Mouse (Mus musculus) limb, embryonic 13.5 days (tissue): ENCODE measurements around the gene 9930104L06Rik. TPM values are rescaled to one million over a fixed set of nuclear protein-coding genes. Genes with fewer than 3 reads are reported as not detected.

Experiments
- ATAC-seq: fragments of 200-750 bp; cut with Nextera tagmentation; 2 replicates; pipeline ENCODE4 v1.8.0; 2017; ENCODE audit warnings: low read depth, moderate number of reproducible peaks, moderate TSS enrichment; ENCODE audit not compliant: low FRiP score
- H3K27ac ChIP-seq: fragments of 300-500 bp; sonication (generic); 2 replicates; pipeline ENCODE4 v1.5.1; 2015; ENCODE audit warnings: inconsistent platforms, mild to moderate bottlenecking, moderate library complexity
- H3K27me3 ChIP-seq: fragments of 300-500 bp; sonication (generic); 2 replicates; pipeline ENCODE4 v1.6.1; 2015; ENCODE audit warnings: mild to moderate bottlenecking, inconsistent platforms
- H3K36me3 ChIP-seq: fragments of 300-500 bp; sonication (generic); 2 replicates; pipeline ENCODE4 v1.6.1; 2015; ENCODE audit warnings: inconsistent platforms, mild to moderate bottlenecking, moderate library complexity
- H3K4me1 ChIP-seq: fragments of 300-500 bp; sonication (generic); 2 replicates; pipeline ENCODE4 v1.6.1; 2015; ENCODE audit warnings: inconsistent platforms
- H3K4me2 ChIP-seq: fragments of 300-500 bp; sonication (generic); replicated peaks from 2 replicates; pipeline ENCODE4 v1.6.1; 2015; ENCODE audit warnings: inconsistent platforms, mild to moderate bottlenecking, moderate library complexity
- H3K4me3 ChIP-seq: fragments of 300-500 bp; sonication (generic); 2 replicates; pipeline ENCODE4 v1.5.1; 2015; ENCODE audit warnings: moderate library complexity, mild to moderate bottlenecking, inconsistent platforms
- H3K9ac ChIP-seq: fragments of 300-500 bp; sonication (generic); 2 replicates; pipeline ENCODE4 v1.6.1; 2015; ENCODE audit warnings: mild to moderate bottlenecking, inconsistent platforms
- H3K9me3 ChIP-seq: fragments of 300-500 bp; sonication (generic); 2 replicates; pipeline ENCODE4 v1.6.1; 2016; ENCODE audit warnings: inconsistent platforms
- WGBS: fragments of 180-500 bp; shearing (Covaris S2); methylation state at CpG from one replicate; pipeline ENCODE4 v1.1.7; 2015; 5-methylcytosine and 5-hydroxymethylcytosine counted together
- polyA plus RNA-seq: library from polyadenylated mRNA; unstranded; fragments of >200 nt; fragmentation: Nextera tagmentation; extraction: Ambion mirVana; gene quantifications from 2 replicates; pipeline ENCODE4 v1.2.1, GENCODE M21; 2015

Gene 9930104L06Rik
- polyA plus RNA-seq, 1 experiment from 2014 or later: 19.8 TPM

DNA sequence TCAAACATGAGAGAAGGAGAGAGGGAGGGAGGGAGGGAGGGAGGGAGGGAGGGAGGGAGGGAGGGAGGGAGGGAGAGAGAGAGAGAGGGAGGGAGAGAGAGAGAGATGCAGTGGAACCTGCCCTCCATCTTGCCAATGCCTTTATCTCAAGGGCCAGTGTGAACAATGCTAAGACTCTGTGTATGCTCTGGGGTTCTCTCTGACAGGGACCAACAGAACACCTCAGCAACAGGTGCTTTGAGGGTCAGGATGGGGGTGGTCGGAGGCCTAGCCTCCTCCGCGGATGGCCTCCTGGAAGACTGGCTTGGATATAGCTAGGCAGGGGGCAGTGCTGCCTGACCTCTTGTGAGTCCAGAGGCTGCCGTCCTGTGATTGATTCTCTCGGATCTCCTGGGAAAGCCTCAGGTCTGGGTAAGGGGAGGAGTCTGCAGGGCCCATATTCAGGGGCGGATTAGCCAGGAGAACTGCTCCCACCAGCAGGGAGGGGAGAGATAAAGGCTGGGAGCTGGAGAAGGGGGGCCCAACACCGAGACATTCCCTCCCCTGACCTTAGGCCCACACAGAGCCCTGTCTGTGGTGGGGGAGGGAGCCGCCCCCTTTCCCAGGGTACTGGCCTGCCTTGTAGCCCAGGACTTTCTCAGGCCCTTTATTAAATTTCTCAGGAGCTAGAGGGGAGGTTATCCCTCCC lies 28.2 kb downstream of the 9930104L06Rik start:
- Histone ChIP-seq H3K27me3 (peaks cover 86% of the 10 kb centered on the region), H3K4me2 (no peak overlapping the region), H3K9ac (no peak overlapping the region), H3K9me3 (no peaks in the 10 kb centered on the region), H3K4me1 (peaks cover 23% of the 10 kb centered on the region), H3K4me3 (no peak overlapping the region), H3K27ac (no peak overlapping the region), H3K36me3 (no peaks in the 10 kb centered on the region)
- WGBS: 17% methylated on average over 8 of the region's 8 CpGs
- no peak for ATAC-seq

DNA sequence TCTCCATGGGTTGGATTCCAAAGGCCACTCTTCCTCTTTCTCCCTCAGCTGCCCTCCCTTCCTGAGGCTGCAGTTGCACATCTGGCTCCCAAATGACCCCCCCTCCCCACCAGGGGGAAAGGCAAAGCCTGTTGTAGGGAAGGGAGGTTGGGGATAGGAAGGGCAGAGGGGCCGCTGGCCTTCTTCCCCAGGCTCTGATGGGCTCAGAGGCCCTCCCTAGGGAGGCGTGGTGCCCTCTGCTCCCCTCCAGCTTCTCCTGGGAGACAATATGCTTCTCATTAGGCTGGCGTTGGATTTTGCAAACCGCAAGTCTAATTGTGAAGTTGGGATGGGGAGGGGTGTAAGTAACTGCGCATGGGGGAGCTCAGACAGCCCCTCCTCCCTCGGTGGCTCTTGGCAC lies 31.9 kb downstream of the 9930104L06Rik start:
- Histone ChIP-seq H3K36me3 (no peaks in the 10 kb centered on the region), H3K27ac (no peak overlapping the region), H3K9ac (no peak overlapping the region), H3K4me3 (no peak overlapping the region), H3K9me3 (no peaks in the 10 kb centered on the region), H3K4me2 (peak overlapping the region; percentile 27), H3K27me3 (peaks cover 88% of the 10 kb centered on the region), H3K4me1 (peaks cover 47% of the 10 kb centered on the region)
- 15% methylated on average over 6 of the region's 6 CpGs for WGBS
- ATAC-seq: no peak

DNA sequence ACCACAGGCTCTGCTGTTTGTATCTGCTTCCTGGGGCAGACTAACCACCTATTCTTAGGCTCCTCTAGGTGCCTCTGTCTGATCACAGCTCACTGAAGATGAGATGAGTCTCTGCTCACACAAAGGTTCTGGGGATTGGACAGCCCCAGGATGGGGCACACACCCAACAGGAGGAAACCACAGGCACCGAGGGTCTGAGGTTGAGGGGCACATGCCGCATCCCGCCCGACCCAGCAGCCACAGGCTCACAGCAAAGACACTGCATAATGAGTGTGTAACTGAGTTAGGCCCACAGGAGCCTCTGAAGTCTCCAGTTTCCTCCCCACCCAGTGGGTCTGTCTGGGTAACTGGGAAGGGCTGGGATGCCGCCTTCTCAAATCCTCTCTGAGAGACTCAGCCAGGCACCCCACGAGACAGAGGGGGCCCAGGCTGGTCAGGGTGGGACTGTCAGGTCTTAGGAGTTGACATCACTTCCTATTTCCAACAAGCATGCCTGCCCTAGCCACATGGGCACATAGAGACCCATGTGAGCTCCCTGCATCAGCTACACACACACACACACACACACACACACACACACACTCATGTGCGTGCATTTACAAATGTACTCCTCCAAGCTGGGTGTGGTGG lies 32.5 kb downstream of the 9930104L06Rik start:
- H3K4me2 ChIP-seq: peak overlapping the region; percentile 27; the same call in 1 of the 2 replicates
- H3K27ac ChIP-seq: no peak overlapping the region
- peaks cover 89% of the 10 kb centered on the region for H3K27me3 ChIP-seq
- H3K36me3 ChIP-seq: no peaks in the 10 kb centered on the region
- H3K9me3 ChIP-seq: no peaks in the 10 kb centered on the region
- 53% methylated on average over 7 of the region's 7 CpGs for WGBS
- H3K4me3 ChIP-seq: no peak overlapping the region
- H3K9ac ChIP-seq: no peak overlapping the region
- ATAC-seq: no peak
- H3K4me1 ChIP-seq: peaks cover 47% of the 10 kb centered on the region

DNA sequence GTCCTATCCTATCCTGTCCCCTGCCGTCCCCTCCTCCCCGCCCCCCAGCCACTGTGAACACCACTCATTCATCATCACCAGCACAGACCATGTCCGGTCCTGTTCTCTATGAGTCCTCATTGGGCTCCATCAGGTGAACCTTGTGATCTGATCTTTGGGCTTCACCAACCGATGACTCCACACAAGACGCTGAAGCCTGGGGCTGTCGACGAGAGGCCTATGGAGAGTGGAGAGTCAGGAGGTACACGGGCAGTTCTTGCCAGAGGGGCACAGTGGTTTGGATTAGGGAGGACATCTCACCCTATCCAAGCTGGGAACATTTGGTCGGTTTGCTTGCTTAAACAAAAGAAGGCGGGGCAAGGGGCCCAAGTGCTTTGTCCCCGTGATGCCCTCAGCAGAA lies 33.3 kb downstream of the 9930104L06Rik start:
- Histone ChIP-seq H3K27me3 (peaks cover 90% of the 10 kb centered on the region), H3K4me3 (no peak overlapping the region), H3K36me3 (no peaks in the 10 kb centered on the region), H3K4me1 (peaks cover 47% of the 10 kb centered on the region), H3K9me3 (no peaks in the 10 kb centered on the region), H3K4me2 (no peak overlapping the region), H3K9ac (no peak overlapping the region), H3K27ac (no peak overlapping the region)
- ATAC-seq: no peak
- 68% methylated on average over 11 of the region's 11 CpGs for WGBS

DNA sequence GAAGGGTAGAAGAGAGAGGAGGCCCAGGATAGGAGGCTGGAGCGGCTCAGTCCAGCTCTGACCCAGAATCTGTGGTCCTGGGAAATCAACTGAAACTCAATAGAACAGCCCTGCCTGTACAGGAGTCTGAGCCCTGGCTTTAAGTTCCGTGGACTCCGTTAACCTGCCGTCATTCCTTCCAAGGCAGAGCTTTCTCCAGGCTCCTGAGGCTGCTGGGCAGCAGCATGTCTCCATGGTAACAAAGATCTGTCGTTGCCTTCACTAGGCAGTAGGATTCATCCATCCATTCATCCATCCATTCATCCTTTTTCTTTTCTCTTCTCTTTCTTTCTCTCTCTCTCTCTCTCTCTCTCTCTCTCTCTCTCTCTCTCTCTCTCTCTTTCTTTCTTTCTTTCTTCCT lies 33.8 kb downstream of the 9930104L06Rik start:
- H3K4me3 ChIP-seq: no peak overlapping the region
- peaks cover 45% of the 10 kb centered on the region for H3K4me1 ChIP-seq
- H3K4me2 ChIP-seq: no peak overlapping the region
- no peak overlapping the region for H3K9ac ChIP-seq
- H3K9me3 ChIP-seq: no peaks in the 10 kb centered on the region
- no peak for ATAC-seq
- H3K27me3 ChIP-seq: peaks cover 90% of the 10 kb centered on the region
- no peaks in the 10 kb centered on the region for H3K36me3 ChIP-seq
- H3K27ac ChIP-seq: no peak overlapping the region
- 25% methylated on average over 5 of the region's 5 CpGs for WGBS

DNA sequence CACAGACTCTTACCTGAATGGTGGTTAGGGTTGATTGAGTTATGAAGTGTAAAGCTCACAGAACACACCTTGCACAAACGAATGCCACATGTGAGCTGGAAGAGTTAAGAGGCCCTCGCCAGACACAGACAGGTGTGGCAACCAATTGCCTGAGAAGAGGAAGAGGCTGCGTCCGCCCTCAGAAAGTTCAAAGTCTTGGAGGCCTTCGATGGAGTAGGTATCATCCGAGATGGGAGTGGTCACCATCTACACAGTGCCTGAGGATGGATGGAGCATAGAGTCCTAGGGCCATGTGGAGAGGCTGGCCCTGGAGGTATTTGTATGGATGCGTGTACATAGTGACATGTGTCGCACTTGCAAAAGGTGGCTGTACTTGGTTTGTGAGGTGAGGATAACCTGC lies 34.2 kb downstream of the 9930104L06Rik start:
- Histone ChIP-seq H3K36me3 (no peaks in the 10 kb centered on the region), H3K4me1 (peaks cover 45% of the 10 kb centered on the region), H3K4me3 (no peak overlapping the region), H3K27ac (no peak overlapping the region), H3K9ac (no peak overlapping the region), H3K4me2 (no peak overlapping the region), H3K9me3 (no peaks in the 10 kb centered on the region), H3K27me3 (peaks cover 88% of the 10 kb centered on the region)
- WGBS: 36% methylated on average over 8 of the region's 8 CpGs
- no peak for ATAC-seq

DNA sequence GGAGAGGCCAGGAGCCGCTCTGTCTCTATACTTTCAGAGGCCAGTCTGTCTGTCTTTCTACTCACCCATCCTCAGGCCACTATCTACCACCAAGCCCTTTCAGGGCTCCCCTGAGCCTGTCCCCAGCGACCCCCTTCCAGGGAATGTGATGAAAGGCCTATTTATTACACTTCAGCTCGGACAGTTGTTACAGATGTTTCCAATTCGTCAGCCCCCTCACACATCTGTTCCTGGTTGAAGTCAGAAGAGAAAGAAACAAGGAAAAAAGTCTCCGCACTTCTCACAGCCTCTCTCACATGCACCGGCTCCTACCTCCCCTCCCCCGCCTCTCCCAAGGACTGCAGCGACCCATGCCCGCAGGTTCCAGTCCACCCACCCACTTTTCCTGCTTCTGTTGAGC lies 35.5 kb downstream of the 9930104L06Rik start:
- Histone ChIP-seq H3K9me3 (no peaks in the 10 kb centered on the region), H3K27ac (no peak overlapping the region), H3K4me2 (no peak overlapping the region), H3K27me3 (peaks cover 84% of the 10 kb centered on the region), H3K4me1 (peaks cover 45% of the 10 kb centered on the region), H3K9ac (no peak overlapping the region), H3K36me3 (no peaks in the 10 kb centered on the region), H3K4me3 (no peak overlapping the region)
- ATAC-seq: no peak
- 13% methylated on average over 9 of the region's 9 CpGs for WGBS

DNA sequence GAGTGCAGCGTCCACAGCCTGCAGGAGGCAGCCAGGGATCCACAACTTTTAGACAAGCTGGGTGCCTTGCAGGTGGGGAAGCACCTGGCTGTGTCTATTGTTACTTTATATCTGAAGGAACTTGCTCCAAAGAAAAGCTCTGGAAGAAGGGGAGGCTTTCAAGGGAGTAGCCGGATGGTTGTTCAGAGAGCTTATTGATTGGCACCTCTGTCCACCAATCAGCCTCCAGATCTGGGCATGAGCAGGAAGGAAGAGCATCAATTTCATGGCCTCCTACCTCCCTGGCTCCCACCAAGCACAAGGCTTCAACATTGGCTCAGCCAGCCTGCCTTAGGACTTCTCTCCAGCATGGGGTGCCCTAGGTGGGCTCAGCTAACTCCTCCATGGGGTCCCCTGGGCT lies 36.4 kb downstream of the 9930104L06Rik start:
- WGBS: 79% methylated on average over 2 of the region's 2 CpGs
- no peak overlapping the region for H3K9ac ChIP-seq
- peaks cover 42% of the 10 kb centered on the region for H3K4me1 ChIP-seq
- no peaks in the 10 kb centered on the region for H3K9me3 ChIP-seq
- no peak for ATAC-seq
- peaks cover 84% of the 10 kb centered on the region for H3K27me3 ChIP-seq
- no peak overlapping the region for H3K4me2 ChIP-seq
- no peak overlapping the region for H3K4me3 ChIP-seq
- no peak overlapping the region for H3K27ac ChIP-seq
- H3K36me3 ChIP-seq: no peaks in the 10 kb centered on the region

DNA sequence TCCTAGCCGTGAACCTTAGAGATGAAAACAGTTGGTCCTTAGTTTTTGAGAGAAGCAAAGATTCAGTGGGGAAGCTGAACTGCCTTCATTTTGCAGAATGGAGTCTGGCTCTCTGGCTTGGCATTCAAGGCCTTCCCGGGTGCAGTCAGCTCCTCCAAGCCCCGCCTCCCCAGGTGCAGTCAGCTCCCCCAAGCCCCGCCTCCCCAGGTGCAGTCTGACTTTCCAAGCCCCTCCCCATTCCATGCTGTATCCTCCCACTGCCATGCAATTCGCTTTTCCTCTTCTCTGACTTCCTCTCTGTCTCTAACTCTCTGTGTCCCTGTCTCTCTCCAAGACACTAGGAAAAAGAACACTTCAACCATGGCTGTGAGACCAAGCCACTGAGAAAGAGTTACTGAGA lies 41.4 kb downstream of the 9930104L06Rik start:
- Histone ChIP-seq H3K27me3 (peaks cover 86% of the 10 kb centered on the region), H3K36me3 (no peaks in the 10 kb centered on the region), H3K4me2 (no peak overlapping the region), H3K4me3 (no peak overlapping the region), H3K27ac (no peak overlapping the region), H3K4me1 (peaks cover under 1% of the 10 kb centered on the region; the same call in 1 of the 2 replicates), H3K9me3 (no peaks in the 10 kb centered on the region), H3K9ac (no peak overlapping the region)
- 30% methylated on average over 5 of the region's 5 CpGs for WGBS
- ATAC-seq: no peak

DNA sequence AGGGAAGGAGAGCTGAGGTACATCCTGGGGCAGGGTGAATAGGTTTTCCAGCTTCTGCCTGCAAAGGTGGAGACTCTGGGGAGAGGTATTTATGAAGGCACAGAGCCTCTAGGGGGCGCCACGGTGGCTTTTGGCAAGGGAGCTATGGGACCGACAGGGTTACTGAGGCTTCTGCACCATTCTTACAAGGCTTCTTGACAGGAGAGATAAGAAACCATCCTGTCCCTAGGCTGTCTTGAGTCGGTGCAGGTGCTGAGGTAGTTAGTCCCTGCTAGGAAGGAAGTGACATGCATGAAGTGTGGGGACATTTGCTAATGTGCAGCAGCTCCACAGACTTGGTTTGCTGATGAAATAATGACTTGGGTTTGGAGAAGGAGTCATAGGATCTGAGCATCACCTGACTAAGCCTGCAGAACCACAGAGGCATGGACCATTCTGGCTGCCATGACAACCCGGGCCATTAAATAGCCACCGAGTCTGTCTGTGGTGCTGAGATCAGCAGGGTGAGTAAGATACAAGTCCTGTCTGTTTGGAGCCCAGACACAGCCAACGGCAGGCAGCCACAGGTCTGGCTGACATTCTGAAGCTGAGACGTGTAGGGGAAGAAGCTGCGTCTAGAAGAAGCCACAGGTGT lies 47.2 kb downstream of the 9930104L06Rik start:
- Histone ChIP-seq H3K9ac (no peak overlapping the region), H3K4me1 (peaks cover 36% of the 10 kb centered on the region), H3K4me3 (no peak overlapping the region), H3K27me3 (peaks cover 97% of the 10 kb centered on the region), H3K27ac (no peak overlapping the region), H3K4me2 (no peak overlapping the region), H3K36me3 (no peaks in the 10 kb centered on the region), H3K9me3 (no peaks in the 10 kb centered on the region)
- WGBS: 16% methylated on average over 9 of the region's 9 CpGs
- ATAC-seq: no peak

DNA sequence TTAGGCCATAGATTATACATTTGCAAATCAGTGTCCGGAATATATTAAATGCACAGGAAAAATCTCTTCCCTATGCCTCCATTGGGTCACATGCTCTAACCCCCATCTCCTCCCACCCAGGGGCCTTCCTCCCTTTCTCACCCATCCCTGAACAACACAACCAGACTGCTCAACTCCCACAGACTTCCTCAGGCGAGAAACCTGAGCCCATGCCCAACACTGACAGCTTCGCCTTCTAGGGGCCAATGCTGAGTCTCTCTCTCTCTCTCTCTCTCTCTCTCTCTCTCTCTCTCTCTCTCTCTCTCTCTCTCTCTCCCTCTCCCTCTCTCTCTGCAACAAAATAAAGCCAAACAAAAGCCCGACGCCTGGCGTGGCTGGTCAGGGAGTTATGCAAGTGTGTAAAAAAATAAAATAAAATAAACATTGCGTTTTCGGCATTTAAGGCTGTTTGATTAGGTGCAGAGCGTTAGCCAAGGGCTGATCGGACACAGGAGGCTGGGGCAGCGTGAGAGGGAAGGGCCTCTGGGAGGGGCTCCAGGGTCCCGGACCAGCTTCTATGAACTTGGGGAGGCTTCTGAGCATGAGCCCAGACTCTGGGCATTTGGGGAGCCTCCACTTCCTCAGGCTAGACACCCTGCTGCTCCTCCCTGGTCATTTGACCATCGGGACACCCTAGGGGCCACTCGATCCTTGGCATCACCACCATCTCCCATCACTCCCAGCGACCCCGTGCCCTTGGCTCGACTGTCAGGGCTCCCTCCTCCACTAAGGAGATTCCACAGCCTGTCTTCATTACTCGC lies 48.2 kb downstream of the 9930104L06Rik start:
- peaks cover 45% of the 10 kb centered on the region for H3K4me1 ChIP-seq
- peak overlapping the region; percentile 5; the same call in 1 of the 2 replicates for H3K4me2 ChIP-seq
- H3K27ac ChIP-seq: no peak overlapping the region
- 7% methylated on average over 18 of the region's 18 CpGs for WGBS
- H3K4me3 ChIP-seq: peak overlapping the region; percentile 48; the same call in 1 of the 2 replicates
- peaks cover 99% of the 10 kb centered on the region for H3K27me3 ChIP-seq
- H3K9me3 ChIP-seq: no peaks in the 10 kb centered on the region
- no peak overlapping the region for H3K9ac ChIP-seq
- no peaks in the 10 kb centered on the region for H3K36me3 ChIP-seq
- no peak for ATAC-seq
